In the genomic region with DNA sequence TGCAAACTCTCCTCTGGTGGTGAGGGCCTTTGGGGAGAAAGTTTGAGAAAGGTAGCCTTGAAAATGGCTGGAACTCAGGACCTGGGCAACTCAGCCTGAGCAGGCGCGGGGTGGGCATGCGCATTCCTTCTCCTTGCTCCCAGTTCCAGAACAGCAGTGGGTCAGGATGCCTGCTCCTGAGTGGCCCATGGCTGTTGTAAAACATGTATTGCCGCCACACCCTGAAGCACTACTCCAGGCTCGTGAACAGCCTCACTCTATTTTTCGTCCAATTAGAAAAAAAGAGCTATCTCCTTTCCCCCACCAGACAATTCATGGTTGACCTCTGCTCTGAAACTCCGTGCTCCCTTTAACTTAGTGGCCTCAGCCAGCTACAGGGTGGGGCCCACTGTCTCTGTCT, we compare ENCODE assay signal across 31 mouse cellular contexts. TPM values are rescaled to one million over a fixed set of nuclear protein-coding genes. Genes with fewer than 3 reads are reported as not detected.
"Had no signal": no experiment of that assay in that cellular context is flagged by ENCODE, and none has a peak within 500 bp of the region (broad histone marks: within the 10 kb centered on the region; RNA-seq: fewer than 3 reads in every experiment).

No protein-coding gene starts in this region.

- H3K4me1 ChIP-seq: heart, embryonic 13.5 days; heart, embryonic 15.5 days; kidney, embryonic 15.5 days; limb, embryonic 13.5 days; limb, embryonic 15.5 days; liver, embryonic 12.5 days had no signal

- H3K27me3 ChIP-seq: heart, embryonic 15.5 days; kidney, embryonic 15.5 days; limb, embryonic 13.5 days; limb, embryonic 15.5 days had no signal

- ATAC-seq: hindbrain, embryonic 16.5 days; inflammation-experienced regulatory T-cells, adult 6 months; liver, embryonic 12.5 days had no signal

- H3K9ac ChIP-seq: heart, embryonic 13.5 days; heart, embryonic 15.5 days; hindbrain, embryonic 14.5 days; kidney, embryonic 15.5 days; limb, embryonic 13.5 days; limb, embryonic 15.5 days; liver, embryonic 12.5 days; liver, embryonic 14.5 days had no signal

- H3K27ac ChIP-seq: gastrocnemius, adult 2 months; heart, adult 2 months; heart, embryonic 13.5 days; heart, embryonic 15.5 days; hindbrain, embryonic 14.5 days; kidney, embryonic 15.5 days; kidney, postnatal 0 days; layer of hippocampus, adult 2 months; limb, embryonic 13.5 days; limb, embryonic 15.5 days; liver, embryonic 12.5 days; liver, embryonic 14.5 days had no signal

- H3K9me3 ChIP-seq: heart, embryonic 13.5 days; heart, embryonic 15.5 days; kidney, embryonic 15.5 days; limb, embryonic 13.5 days; limb, embryonic 15.5 days; liver, embryonic 12.5 days had no signal

- H3K4me2 ChIP-seq: heart, embryonic 11.5 days; heart, embryonic 13.5 days; heart, embryonic 15.5 days; hindbrain, embryonic 14.5 days; kidney, embryonic 15.5 days; limb, embryonic 13.5 days; limb, embryonic 15.5 days; liver, embryonic 12.5 days had no signal

- DNase-seq: gastrocnemius, adult 2 months; gastrocnemius, postnatal 14 days; gastrocnemius, postnatal 36 days; heart, adult 11 months; heart, adult 2 months; heart, postnatal 14 days; heart, postnatal 36 days; kidney, adult 11 months; kidney, adult 2 months; kidney, adult 9 months; kidney, postnatal 25 days; kidney, postnatal 4 days; layer of hippocampus, adult 9-11 months; layer of hippocampus, postnatal 36 days; left cerebral cortex, postnatal 4 days had no signal

- H3K36me3 ChIP-seq: heart, embryonic 13.5 days; heart, embryonic 15.5 days; kidney, embryonic 15.5 days; limb, embryonic 13.5 days; limb, embryonic 15.5 days; liver, embryonic 12.5 days had no signal

- H3K4me3 ChIP-seq: gastrocnemius, adult 2 months; heart, adult 2 months; heart, embryonic 13.5 days; heart, embryonic 15.5 days; kidney, embryonic 15.5 days; layer of hippocampus, adult 2 months; limb, embryonic 13.5 days; limb, embryonic 15.5 days; liver, embryonic 12.5 days had no signal

RNA-seq across cellular contexts. Expression of a gene that starts 24.5 kb away (rescaled TPM):
- total RNA-seq: liver, adult 2 months had no signal
- polyA plus RNA-seq: heart, embryonic 13.5 days; heart, postnatal 0 days; inflammation-experienced regulatory T-cells, adult 6 months; limb, embryonic 11.5 days had no signal
